Mouse (Mus musculus) liver, embryonic 18 days (tissue): ENCODE data around the gene Cd55. TPM values are rescaled to one million over a fixed set of nuclear protein-coding genes. Genes with fewer than 3 reads are reported as not detected.

Experiments used
- polyA plus RNA-seq: library from polyadenylated mRNA; depleted of rRNA; stranded (reverse); fragments of >200 nt; gene quantifications from 2 replicates; pipeline ENCODE4 v1.2.3, GENCODE M21; 2012; rRNA removed

The Cd55 gene
- 13.7 and 18.8 TPM in 2 replicates for polyA plus RNA-seq

DNA sequence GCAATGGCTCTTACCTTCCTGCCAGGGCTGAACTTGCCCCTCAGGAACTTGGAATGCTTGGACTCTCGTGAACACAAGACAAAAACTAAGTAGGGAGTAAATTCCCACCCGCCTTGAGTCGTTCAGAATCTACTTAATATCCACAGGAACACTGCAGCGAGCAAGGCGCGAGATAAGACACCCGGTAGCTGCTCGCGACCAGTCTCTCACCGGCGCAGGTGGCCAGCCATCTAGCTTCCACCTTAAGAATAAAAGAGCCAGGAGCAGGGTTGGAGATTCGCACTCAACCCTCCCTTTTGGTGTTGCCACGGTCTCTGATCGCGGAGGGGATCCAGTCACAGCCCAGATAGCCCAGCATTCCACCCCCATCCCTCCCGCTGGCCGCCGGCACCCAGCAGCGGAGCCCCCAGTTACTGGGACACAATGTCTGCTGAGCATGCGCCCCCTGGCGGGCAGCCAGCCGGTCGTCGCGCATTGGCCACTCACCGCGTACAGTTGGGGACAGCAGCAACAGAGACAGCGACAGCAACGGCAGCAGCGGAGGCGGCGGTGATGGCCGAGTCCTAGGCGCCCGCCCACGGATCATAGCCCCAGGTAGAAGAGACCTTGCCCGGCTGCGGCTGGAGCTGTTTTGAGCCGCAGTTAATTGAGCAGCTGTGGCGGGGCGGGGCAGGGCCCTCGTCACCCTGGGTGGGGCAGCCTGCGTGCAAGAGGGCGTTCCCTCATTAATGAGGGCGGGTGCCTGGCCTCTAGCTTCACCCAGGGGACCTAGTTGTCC is at the start of gene Cd55:
Gene Cd55, minus strand, starts transcription at position 661 of the 778 bp plus-strand sequence.

DNA sequence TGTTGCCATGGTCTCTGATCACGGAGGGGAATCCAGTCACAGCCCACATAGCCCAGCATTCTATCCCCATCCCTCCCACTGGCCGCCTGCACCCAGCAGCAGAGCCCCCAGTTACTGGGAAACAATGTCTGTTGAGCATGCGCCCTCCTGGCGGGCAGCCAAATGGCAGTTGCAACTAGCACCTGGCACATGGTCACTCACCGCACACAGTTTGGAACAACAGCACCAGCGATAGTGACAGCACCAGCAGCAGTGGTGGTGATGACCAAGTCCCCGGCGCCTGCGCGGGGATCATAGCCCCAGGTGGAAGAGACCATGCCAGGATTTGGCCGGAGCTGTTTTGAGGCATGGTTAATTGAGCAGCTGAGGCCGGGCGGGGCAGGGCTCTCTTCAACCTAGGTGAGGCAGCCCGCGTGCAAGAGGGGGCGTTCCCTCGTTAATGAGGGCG is 39.9 kb downstream of the Cd55 start, which contains the start of gene Cd55b:
Gene Cd55b, minus strand, starts transcription at position 346 of the 448 bp plus-strand sequence.

Other genes starting within 250 kb of the Cd55 start
- 0.02 and 0.05 TPM in 2 replicates for gene Cd55b, start 39.7 kb downstream of the Cd55 start, polyA plus RNA-seq
- gene Zp3r, start 166.9 kb upstream of the Cd55 start, polyA plus RNA-seq = not detected in 2 replicates
- 4.4 and 8.9 TPM in 2 replicates for gene C4bp, start 198.9 kb upstream of the Cd55 start, polyA plus RNA-seq